Mouse (Mus musculus) ES-E14 (cell line): ENCODE data around the gene Dnah7b.

ENCODE experiments used
- CHD2 ChIP-seq: IDR thresholded peaks from 2 replicates; pipeline ENCODE4 v1.6.1; 2014; ENCODE audit warnings: mild to moderate bottlenecking, low read depth, low read length, inconsistent platforms
- HCFC1 ChIP-seq: IDR thresholded peaks from 2 replicates; pipeline ENCODE4 v1.6.1; 2012; ENCODE audit warnings: low read length, inconsistent platforms, borderline replicate concordance; ENCODE audit not compliant: insufficient read depth
- MAFK ChIP-seq: IDR thresholded peaks from 2 replicates; pipeline ENCODE4 v1.6.1; 2014; ENCODE audit warnings: mild to moderate bottlenecking, low read depth, low read length, inconsistent platforms; ENCODE audit not compliant: insufficient read depth
- ZNF384 ChIP-seq: IDR thresholded peaks from 2 replicates; pipeline ENCODE4 v1.6.1; 2012; ENCODE audit warnings: low read depth, low read length, inconsistent platforms

DNA sequence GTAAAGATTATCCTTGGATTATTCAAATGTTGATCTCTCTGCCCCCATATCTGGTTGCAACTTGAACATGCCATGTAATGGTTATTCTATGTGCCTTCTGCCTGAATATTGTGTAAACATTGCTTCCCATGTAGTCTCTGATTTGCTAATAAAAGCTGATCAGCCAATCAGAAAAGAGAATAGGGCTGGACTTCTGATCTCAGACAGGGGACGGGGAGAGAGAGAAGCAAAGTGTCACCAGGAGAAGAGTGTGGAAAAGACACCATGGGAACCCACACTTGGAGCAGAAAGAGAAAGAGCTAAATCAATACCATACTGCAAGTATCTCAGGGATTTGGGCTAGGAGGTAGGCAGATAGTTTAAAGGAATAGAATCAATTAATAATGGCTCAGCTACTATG, at the start of gene Dnah7b:
- TF ChIP-seq CHD2, result no peak
- TF ChIP-seq MAFK, result no peak
- TF ChIP-seq ZNF384, result no peak
- no peak for TF ChIP-seq HCFC1
